Mouse (Mus musculus) gastrocnemius, postnatal 14 days (tissue): Measurements from ENCODE around the gene Notch4. TPM values are rescaled to one million over a fixed set of nuclear protein-coding genes. Genes with fewer than 3 reads are reported as not detected.

Experiments
- total RNA-seq, 2 experiments: library from RNA; stranded (reverse); gene quantifications; 2 replicates each; pipeline ENCODE4 v1.2.3; 2021

Notch4 gene
- total RNA-seq, 2 experiments from 2014 or later, result 15.7 to 27.3 TPM

Other genes starting within 250 kb of the Notch4 start
- gene H2-Eb2, start 238.6 kb upstream of the Notch4 start, total RNA-seq, result not detected
- under 1 TPM; 0.39 to 0.42 TPM for gene Btnl2, start 209.4 kb upstream of the Notch4 start, total RNA-seq
- not detected for gene Btnl1, start 187.1 kb upstream of the Notch4 start, total RNA-seq
- under 1 TPM in 1 of 2 experiments, not detected in 1; 0.21 TPM for gene BC051142, start 165.4 kb upstream of the Notch4 start, total RNA-seq
- gene Btnl4, start 87.0 kb upstream of the Notch4 start, total RNA-seq, result not detected
- not detected for gene Btnl6, start 46.9 kb upstream of the Notch4 start, total RNA-seq
- gene Gpsm3, start 25.5 kb downstream of the Notch4 start, total RNA-seq, result 1 to 10 TPM; 3.1 to 3.6 TPM
- 10 to 100 TPM; 17.3 to 17.9 TPM for gene Pbx2, start 27.0 kb downstream of the Notch4 start, total RNA-seq
- under 1 TPM; 0.44 to 0.55 TPM for gene Ager, start 33.6 kb downstream of the Notch4 start, total RNA-seq
- gene Rnf5, start 39.4 kb downstream of the Notch4 start, total RNA-seq, result 10 to 100 TPM; 17.1 to 18.6 TPM
- 10 to 100 TPM; 38.8 to 39.1 TPM for gene Agpat1, start 40.0 kb downstream of the Notch4 start, total RNA-seq
- 10 to 100 TPM in 1 of 2 experiments, 1 to 10 TPM in 1; 5.4 to 11.1 TPM for gene Egfl8, start 51.7 kb downstream of the Notch4 start, total RNA-seq
- gene Ppt2, start 64.2 kb downstream of the Notch4 start, total RNA-seq, result 10 to 100 TPM; 35.7 to 38.9 TPM
- gene Prrt1, start 65.3 kb downstream of the Notch4 start, total RNA-seq, result under 1 TPM; 0.27 to 0.47 TPM
- gene Fkbpl, start 80.5 kb downstream of the Notch4 start, total RNA-seq, result 1 to 10 TPM; 4.6 to 6.4 TPM
- 10 to 100 TPM in 1 of 2 experiments, 1 to 10 TPM in 1; 8.9 to 11.0 TPM for gene Atf6b, start 82.9 kb downstream of the Notch4 start, total RNA-seq
- gene Tnxb, start 106.3 kb downstream of the Notch4 start, total RNA-seq, result 10 to 100 TPM; 69.8 to 85.6 TPM
- 1 to 10 TPM in 1 of 2 experiments, under 1 TPM in 1; 0.93 to 1.8 TPM for gene C4b, start 179.6 kb downstream of the Notch4 start, total RNA-seq
- gene Cyp21a1, start 240.3 kb downstream of the Notch4 start, total RNA-seq, result under 1 TPM in 1 of 2 experiments, not detected in 1; 0.21 TPM